Mouse (Mus musculus) natural killer cell, adult 2 months (primary cell): ENCODE results near the gene Aldh1l1.

Source experiments
- DNase-seq, 2 experiments: peaks; one replicate each; pipeline ENCODE4 v3.0.0; 2022; ENCODE audit warnings: low spot score in 2 of 2

Gene Aldh1l1

GRCm38 (mm10) chr6:90507443-90507842, 21.2 kb downstream of the Aldh1l1 start:
- no peak for DNase-seq

- no peak for DNase-seq
Measured at GRCm38 (mm10) chr6:90508197-90508624, 22.0 kb downstream of the Aldh1l1 start.

DNA sequence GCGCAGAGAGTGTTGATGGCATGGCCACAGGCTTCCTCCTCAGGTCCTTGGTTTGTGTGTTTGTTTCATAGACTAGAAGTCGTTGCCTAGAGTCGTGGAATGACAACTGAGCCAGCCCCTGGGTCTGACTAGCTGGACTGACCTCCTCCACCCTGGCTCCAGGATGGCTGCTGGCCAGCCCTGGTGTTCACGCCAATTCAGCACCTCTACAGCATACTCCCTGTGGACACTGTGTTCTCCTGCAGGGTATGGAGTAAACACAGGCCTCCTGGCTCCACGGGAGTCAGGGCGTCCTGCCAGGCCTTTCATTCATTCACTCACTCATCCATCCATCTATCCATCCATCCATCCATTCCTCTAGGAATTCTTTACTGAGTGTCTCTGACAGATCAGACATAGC, 22.9 kb downstream of the Aldh1l1 start:
- DNase-seq: no peak

GRCm38 (mm10) chr6:90512416-90512815, 26.2 kb downstream of the Aldh1l1 start:
- no peak for DNase-seq

- no peak for DNase-seq
Measured at GRCm38 (mm10) chr6:90513074-90513856, 27.0 kb downstream of the Aldh1l1 start.

- no peak for DNase-seq
Measured at GRCm38 (mm10) chr6:90514369-90514768, 28.1 kb downstream of the Aldh1l1 start.

- peak; percentile 11 to 35 for DNase-seq
Measured at GRCm38 (mm10) chr6:90514883-90515405, 28.7 kb downstream of the Aldh1l1 start.

DNA sequence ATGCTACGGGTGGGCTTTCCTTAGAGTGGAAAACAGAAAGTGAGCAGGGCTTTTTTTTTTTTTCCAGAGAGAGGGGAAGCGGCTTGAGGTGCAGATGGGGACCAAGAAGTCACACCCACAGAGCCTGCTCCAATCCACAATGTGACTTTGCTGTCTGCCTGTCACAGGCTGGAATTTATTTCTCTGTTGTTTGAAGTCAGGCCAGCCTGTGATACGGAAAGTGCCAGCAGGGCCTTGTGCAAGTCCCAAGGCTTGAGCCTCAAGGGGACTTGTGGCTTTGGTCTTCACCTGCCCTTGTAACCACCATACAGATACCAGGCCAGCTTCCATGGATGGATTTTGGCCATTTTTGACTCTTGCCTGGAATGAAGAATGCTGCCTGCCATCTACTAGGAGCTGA, 32.7 kb downstream of the Aldh1l1 start:
- no peak for DNase-seq

DNA sequence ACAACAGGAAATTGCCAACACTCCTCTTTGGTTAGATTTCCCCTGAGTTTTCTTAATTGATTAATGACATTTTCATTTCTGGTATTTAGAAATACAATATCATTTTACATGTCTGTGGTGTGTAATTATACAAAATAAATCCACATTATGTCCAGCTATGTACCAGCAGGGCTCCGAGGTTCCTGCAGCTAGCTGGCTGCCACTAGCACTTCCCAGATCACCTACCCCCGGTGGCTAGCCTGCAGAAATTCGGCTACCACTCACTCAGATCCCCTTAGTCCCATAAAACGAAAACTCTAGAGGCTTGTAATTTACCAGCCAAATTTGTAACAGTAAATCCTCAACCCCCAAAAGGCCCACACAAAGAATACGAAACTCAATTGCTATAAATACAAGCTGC, 33.1 kb downstream of the Aldh1l1 start:
- DNase-seq: no peak

DNA sequence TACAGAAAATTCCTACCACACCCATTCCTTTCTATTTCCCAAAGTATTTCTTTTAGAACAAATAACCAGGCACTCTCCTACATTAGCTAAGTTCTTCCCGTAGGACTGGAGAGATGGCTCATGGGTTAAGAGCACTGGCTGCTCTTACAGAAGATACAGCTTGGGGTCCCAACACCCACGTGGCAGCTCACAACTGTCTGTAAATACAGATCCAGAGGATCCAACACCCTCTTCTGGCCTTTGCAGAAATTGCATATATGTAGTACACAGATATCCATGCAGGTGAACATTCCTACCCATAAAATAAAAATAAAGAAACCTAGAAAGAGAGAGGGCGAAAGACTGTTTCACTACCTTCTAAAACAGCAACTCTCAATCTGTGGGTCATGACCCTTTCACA, 40.2 kb downstream of the Aldh1l1 start:
- no peak for DNase-seq

DNA sequence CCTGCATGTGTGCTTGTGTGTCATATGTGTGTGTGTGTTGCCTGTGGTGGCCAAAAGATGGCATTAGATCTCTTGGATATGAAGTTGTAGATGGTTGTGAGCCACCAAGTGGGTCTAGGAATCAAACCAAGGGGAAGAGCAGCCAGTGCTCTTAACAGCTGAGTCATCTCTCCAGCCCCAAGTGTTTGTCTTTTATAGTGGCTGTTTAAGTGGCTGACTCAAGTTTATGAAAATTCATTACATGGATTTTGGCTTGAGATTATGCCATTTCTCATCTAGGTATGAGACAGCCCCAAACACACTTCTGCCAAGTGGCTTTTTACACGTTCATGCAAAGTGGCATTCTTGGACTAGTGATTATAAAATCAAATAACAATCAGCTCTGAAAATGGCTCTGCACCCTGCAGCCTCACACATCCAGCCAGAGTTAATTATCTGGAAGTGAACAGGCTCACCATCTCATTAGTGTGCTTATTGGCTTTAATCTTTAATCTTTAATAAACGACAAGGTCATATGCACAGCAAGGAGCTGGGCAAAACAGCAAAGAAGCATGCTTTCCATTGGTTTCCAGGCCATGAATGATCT, 43.3 kb downstream of the Aldh1l1 start:
- no peak for DNase-seq

GRCm38 (mm10) chr6:90532575-90533190, 46.5 kb downstream of the Aldh1l1 start:
- no peak for DNase-seq

- DNase-seq: no peak
Measured at GRCm38 (mm10) chr6:90533505-90533904, 47.3 kb downstream of the Aldh1l1 start.

- DNase-seq: no peak
Measured at GRCm38 (mm10) chr6:90534701-90535475, 48.7 kb downstream of the Aldh1l1 start.

- DNase-seq: no peak
Measured at GRCm38 (mm10) chr6:90536824-90537223, 50.6 kb downstream of the Aldh1l1 start.

GRCm38 (mm10) chr6:90537941-90538340, 51.7 kb downstream of the Aldh1l1 start:
- DNase-seq: peak; percentile 42 to 48

DNA sequence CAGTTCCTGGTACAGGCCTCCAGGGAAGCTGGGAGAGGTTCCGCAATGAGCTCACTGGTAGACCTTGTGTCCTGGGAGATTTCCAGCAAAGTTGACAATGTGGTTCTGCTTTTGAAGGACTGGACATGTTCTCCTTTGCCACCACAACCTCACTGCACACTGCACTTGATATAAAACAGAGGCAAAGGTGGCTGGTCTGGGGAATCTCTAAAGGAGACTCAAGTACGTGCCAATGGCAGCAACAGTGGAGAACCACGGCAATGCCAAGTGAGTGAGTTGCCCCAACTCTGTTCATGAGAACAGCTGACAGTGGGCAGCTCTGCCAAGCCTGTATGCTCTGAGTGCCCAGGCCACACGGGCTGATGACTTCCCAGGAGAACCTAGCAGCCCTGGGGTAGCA, 53.0 kb downstream of the Aldh1l1 start:
- DNase-seq: no peak

DNA sequence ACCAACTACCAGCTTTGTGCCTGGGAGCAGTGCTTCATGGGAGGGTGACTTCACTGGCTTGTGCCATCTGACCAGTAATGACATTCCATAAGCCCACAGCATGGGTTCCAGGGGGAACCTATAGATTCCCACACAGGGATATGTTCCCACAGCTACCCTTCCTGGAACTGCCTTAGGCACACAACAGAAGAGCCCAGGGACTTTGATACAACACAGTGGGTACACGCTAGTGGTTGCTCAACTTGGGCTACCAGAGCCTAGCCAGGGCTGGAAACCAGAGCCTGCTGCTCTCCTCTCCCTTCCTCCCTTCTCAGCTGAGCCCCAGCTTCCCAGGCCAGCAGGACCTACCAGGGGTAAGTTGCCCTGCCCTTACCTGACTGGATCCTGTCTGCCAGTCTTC, 54.3 kb downstream of the Aldh1l1 start:
- DNase-seq: no peak

GRCm38 (mm10) chr6:90541367-90541772, 55.1 kb downstream of the Aldh1l1 start:
- no peak for DNase-seq

- DNase-seq: no peak
Measured at GRCm38 (mm10) chr6:90544433-90544832, 58.2 kb downstream of the Aldh1l1 start.

GRCm38 (mm10) chr6:90546274-90546673, 60.0 kb downstream of the Aldh1l1 start:
- DNase-seq: no peak

- DNase-seq: no peak
Measured at GRCm38 (mm10) chr6:90547041-90547440, 60.8 kb downstream of the Aldh1l1 start.
